Mouse (Mus musculus) intestine, embryonic 14.5 days (tissue): Measurements from ENCODE around the gene Trhr2. TPM values are rescaled to one million over a fixed set of nuclear protein-coding genes. Genes with fewer than 3 reads are reported as not detected.

Experiments
- ATAC-seq: fragments of 200-750 bp; cut with Nextera tagmentation; replicated peaks from 2 replicates; pipeline ENCODE4 v1.8.0; 2017; ENCODE audit warnings: low read depth, moderate number of reproducible peaks, moderate TSS enrichment, moderate library complexity; ENCODE audit not compliant: low FRiP score, low TSS enrichment
- DNase-seq: peaks from one replicate; pipeline ENCODE4 v3.0.0-alpha.2; 2018; ENCODE audit warnings: low spot score
- H3K27ac ChIP-seq: fragments of 300-500 bp; sonication (generic); 2 replicates; pipeline ENCODE4 v1.5.1; 2014; ENCODE audit warnings: low read depth, mild to moderate bottlenecking, control low read depth
- H3K27me3 ChIP-seq: fragments of 300-500 bp; sonication (generic); replicated peaks from 2 replicates; pipeline ENCODE4 v1.6.1; 2014; ENCODE audit warnings: low read length, control low read depth; ENCODE audit not compliant: control insufficient read depth, insufficient read depth
- H3K36me3 ChIP-seq: fragments of 300-500 bp; sonication (generic); 2 replicates; pipeline ENCODE4 v1.6.1; 2014; ENCODE audit warnings: low read length, control low read depth; ENCODE audit not compliant: control insufficient read depth, insufficient read depth
- H3K4me1 ChIP-seq: fragments of 300-500 bp; sonication (generic); replicated peaks from 2 replicates; pipeline ENCODE4 v1.6.1; 2014; ENCODE audit warnings: low read length, control low read depth, mixed read lengths; ENCODE audit not compliant: control insufficient read depth, insufficient read depth
- H3K4me2 ChIP-seq: fragments of 300-500 bp; sonication (generic); 2 replicates; pipeline ENCODE4 v1.6.1; 2014; ENCODE audit warnings: low read length
- H3K4me3 ChIP-seq: fragments of 300-500 bp; sonication (generic); 2 replicates; pipeline ENCODE4 v1.5.1; 2014; ENCODE audit warnings: low read depth, low read length, control low read depth, mixed read lengths
- H3K9ac ChIP-seq: fragments of 300-500 bp; sonication (generic); 2 replicates; pipeline ENCODE4 v1.6.1; 2014; ENCODE audit warnings: mild to moderate bottlenecking, low read length
- H3K9me3 ChIP-seq: fragments of 300-500 bp; sonication (generic); 2 replicates; pipeline ENCODE4 v1.6.1; 2016; ENCODE audit warnings: low read length, control low read depth; ENCODE audit not compliant: control insufficient read depth
- WGBS: fragments of 180-500 bp; shearing (Covaris S2); extraction: QIAGEN DNeasy Blood & Tissue Kit; methylation state at CpG from one replicate; pipeline ENCODE4 v1.1.7; 2014; 5-methylcytosine and 5-hydroxymethylcytosine counted together
- polyA plus RNA-seq: library from polyadenylated mRNA; unstranded; fragments of >200 nt; fragmentation: Nextera tagmentation; extraction: Ambion mirVana; gene quantifications from 2 replicates; pipeline ENCODE4 v1.2.1, GENCODE M21; 2014

Trhr2 gene
- polyA plus RNA-seq = not detected in 2 replicates

GRCm38 (mm10) chr8:122360696-122361416 lies at the start of gene Trhr2:
Gene Trhr2, minus strand, starts transcription at chr8:122360746.
- H3K27ac ChIP-seq = no peak within 1 kb of the TSS
- H3K4me2 ChIP-seq = no peak within 1 kb of the TSS
- 71% methylated on average over 7 of the region's 7 CpGs for WGBS
- H3K27me3 ChIP-seq = no peaks in the 10 kb centered on the region
- no peaks in the 10 kb centered on the region for H3K4me1 ChIP-seq
- no peak within 1 kb of the TSS for H3K4me3 ChIP-seq
- DNase-seq = no peak
- no peak within 1 kb of the TSS for H3K9ac ChIP-seq
- no peaks in the 10 kb centered on the region for H3K9me3 ChIP-seq
- no peaks in the 10 kb centered on the region for H3K36me3 ChIP-seq
- ATAC-seq = no peak

GRCm38 (mm10) chr8:122407678-122408077 lies 47.1 kb upstream of the Trhr2 start:
- no peak for ATAC-seq
- H3K36me3 ChIP-seq = peaks cover 98% of the 10 kb centered on the region
- 93% methylated on average over 7 of the region's 7 CpGs for WGBS

GRCm38 (mm10) chr8:122405146-122405805 lies 44.7 kb upstream of the Trhr2 start:
- 83% methylated on average over 9 of the region's 9 CpGs for WGBS
- H3K9me3 ChIP-seq = no peaks in the 10 kb centered on the region
- no peaks in the 10 kb centered on the region for H3K27me3 ChIP-seq
- no peak for DNase-seq
- peaks cover 98% of the 10 kb centered on the region for H3K36me3 ChIP-seq
- no peaks in the 10 kb centered on the region for H3K4me1 ChIP-seq
- H3K4me3 ChIP-seq = no peak overlapping the region
- ATAC-seq = no peak
- no peak overlapping the region for H3K9ac ChIP-seq
- no peak overlapping the region for H3K4me2 ChIP-seq
- H3K27ac ChIP-seq = no peak overlapping the region

More at GRCm38 (mm10) chr8:122407678-122408077, 47.1 kb upstream of the Trhr2 start:
- Histone ChIP-seq H3K9me3 (no peaks in the 10 kb centered on the region), H3K4me1 (no peaks in the 10 kb centered on the region), H3K27me3 (no peaks in the 10 kb centered on the region), H3K27ac (no peak overlapping the region), H3K4me2 (no peak overlapping the region), H3K4me3 (no peak overlapping the region), H3K9ac (no peak overlapping the region)
- no peak for DNase-seq

- Histone ChIP-seq H3K9me3 (no peaks in the 10 kb centered on the region), H3K4me3 (no peak overlapping the region), H3K4me1 (no peaks in the 10 kb centered on the region), H3K27me3 (no peaks in the 10 kb centered on the region), H3K4me2 (no peak overlapping the region), H3K9ac (no peak overlapping the region), H3K36me3 (peaks cover 92% of the 10 kb centered on the region), H3K27ac (no peak overlapping the region)
- 94% methylated on average over 9 of the region's 9 CpGs for WGBS
- no peak for DNase-seq
- no peak for ATAC-seq
Observed at GRCm38 (mm10) chr8:122398186-122398585, 37.6 kb upstream of the Trhr2 start.

GRCm38 (mm10) chr8:122395291-122395690 lies 34.7 kb upstream of the Trhr2 start:
- H3K4me1 ChIP-seq = no peaks in the 10 kb centered on the region
- H3K9ac ChIP-seq = no peak overlapping the region
- DNase-seq = no peak
- no peak overlapping the region for H3K27ac ChIP-seq
- no peaks in the 10 kb centered on the region for H3K9me3 ChIP-seq
- peaks cover 88% of the 10 kb centered on the region for H3K36me3 ChIP-seq
- H3K27me3 ChIP-seq = no peaks in the 10 kb centered on the region
- WGBS = 89% methylated on average over 6 of the region's 6 CpGs
- ATAC-seq = no peak
- no peak overlapping the region for H3K4me2 ChIP-seq
- H3K4me3 ChIP-seq = no peak overlapping the region

GRCm38 (mm10) chr8:122393717-122394116 lies 33.2 kb upstream of the Trhr2 start:
- DNase-seq = no peak
- ATAC-seq = no peak
- no peak overlapping the region for H3K4me2 ChIP-seq
- H3K4me1 ChIP-seq = no peaks in the 10 kb centered on the region
- no peak overlapping the region for H3K27ac ChIP-seq
- H3K36me3 ChIP-seq = peaks cover 87% of the 10 kb centered on the region
- 0 out of 2 replicates have a peak, but pooled peaks cover 4% of the 10 kb centered on the region for H3K9me3 ChIP-seq
- H3K9ac ChIP-seq = no peak overlapping the region
- H3K27me3 ChIP-seq = no peaks in the 10 kb centered on the region
- H3K4me3 ChIP-seq = no peak overlapping the region

- H3K4me3 ChIP-seq = no peak overlapping the region
- H3K9me3 ChIP-seq = 0 out of 2 replicates have a peak, but pooled peaks cover 4% of the 10 kb centered on the region
- no peak for DNase-seq
- H3K36me3 ChIP-seq = peaks cover 92% of the 10 kb centered on the region
- no peak for ATAC-seq
- no peak overlapping the region for H3K4me2 ChIP-seq
- 75% methylated on average over 3 of the region's 3 CpGs for WGBS
- no peaks in the 10 kb centered on the region for H3K27me3 ChIP-seq
- no peaks in the 10 kb centered on the region for H3K4me1 ChIP-seq
- no peak overlapping the region for H3K27ac ChIP-seq
- H3K9ac ChIP-seq = no peak overlapping the region
Observed at GRCm38 (mm10) chr8:122390758-122391157, 30.2 kb upstream of the Trhr2 start.

GRCm38 (mm10) chr8:122389357-122389756 lies 28.8 kb upstream of the Trhr2 start:
- H3K36me3 ChIP-seq = peaks cover 94% of the 10 kb centered on the region
- no peak overlapping the region for H3K27ac ChIP-seq
- no peaks in the 10 kb centered on the region for H3K27me3 ChIP-seq
- H3K4me1 ChIP-seq = no peaks in the 10 kb centered on the region
- no peak overlapping the region for H3K4me3 ChIP-seq
- no peak overlapping the region for H3K9ac ChIP-seq
- ATAC-seq (no peak), DNase-seq (no peak)
- 0 out of 2 replicates have a peak, but pooled peaks cover 4% of the 10 kb centered on the region for H3K9me3 ChIP-seq
- WGBS = 89% methylated on average over 3 of the region's 3 CpGs
- no peak overlapping the region for H3K4me2 ChIP-seq
